Mouse (Mus musculus): ENCODE data around the gene Ankrd35.
A peak's percentile ranks its signal among the peaks of the same experiment; 100 is the strongest.

Gene Ankrd35

DNA sequence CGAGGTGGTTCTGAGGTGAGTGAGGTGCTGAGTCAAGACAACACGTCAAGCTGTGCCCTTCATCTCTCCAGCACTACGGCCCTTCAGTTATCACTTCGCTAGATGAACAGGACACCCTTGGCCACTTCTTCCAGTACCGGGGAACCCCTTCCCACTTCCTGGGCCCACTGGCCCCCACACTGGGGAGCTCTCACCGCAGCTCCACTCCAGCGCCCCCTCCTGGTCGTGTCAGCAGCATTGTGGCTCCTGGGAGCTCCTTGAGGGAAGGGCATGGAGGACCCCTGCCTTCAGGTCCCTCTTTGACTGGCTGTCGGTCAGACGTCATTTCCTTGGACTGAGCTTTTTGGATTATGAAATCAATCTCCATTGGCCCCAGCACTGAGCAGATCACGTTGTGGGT is 34.8 kb downstream of the Ankrd35 start:
- peak; percentile 20 for DNase-seq (ENCODE audit: low read depth, low spot score)

DNA sequence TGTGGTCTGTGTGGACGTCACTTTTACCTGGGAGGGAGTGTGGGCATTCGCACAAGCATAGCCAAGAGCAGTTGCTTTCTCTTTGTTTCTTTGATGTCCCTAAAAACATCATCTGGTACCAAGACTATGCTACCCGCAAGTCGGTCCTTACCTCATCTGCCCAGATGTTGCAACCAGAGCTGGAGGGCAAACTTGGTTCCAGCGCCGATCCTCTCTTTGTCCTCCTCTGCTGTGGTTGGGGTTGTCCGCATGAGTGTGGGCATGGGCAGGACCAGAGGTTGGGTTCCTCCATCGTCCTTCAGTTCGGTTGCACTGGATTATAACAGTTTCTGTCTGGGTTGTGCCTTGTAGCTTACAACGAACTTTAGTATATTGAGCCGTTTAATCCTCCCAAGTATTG is 36.3 kb downstream of the Ankrd35 start:
- DNase-seq (ENCODE audit: low read depth, low spot score): no peak

DNA sequence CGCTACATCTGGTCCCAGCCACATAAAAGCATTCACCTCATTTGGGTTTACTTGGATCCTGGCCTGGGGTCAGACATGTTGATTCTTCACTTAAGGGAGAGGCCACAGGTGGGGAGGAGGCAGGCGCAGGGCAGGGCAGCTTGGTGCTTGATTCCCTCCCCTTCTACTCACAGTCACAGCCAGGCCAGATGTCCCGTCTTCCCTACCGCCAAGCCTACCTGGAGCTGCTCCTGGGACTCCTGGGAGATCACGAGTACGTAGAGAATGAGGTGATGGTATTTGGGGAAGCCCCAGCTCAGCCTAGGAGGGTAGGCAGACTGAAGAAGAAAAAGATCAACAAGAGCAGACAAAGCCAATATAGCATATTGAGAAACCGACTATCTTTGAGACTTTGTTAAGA is 37.1 kb downstream of the Ankrd35 start:
- no peak for DNase-seq (ENCODE audit: low read depth, low spot score)

DNA sequence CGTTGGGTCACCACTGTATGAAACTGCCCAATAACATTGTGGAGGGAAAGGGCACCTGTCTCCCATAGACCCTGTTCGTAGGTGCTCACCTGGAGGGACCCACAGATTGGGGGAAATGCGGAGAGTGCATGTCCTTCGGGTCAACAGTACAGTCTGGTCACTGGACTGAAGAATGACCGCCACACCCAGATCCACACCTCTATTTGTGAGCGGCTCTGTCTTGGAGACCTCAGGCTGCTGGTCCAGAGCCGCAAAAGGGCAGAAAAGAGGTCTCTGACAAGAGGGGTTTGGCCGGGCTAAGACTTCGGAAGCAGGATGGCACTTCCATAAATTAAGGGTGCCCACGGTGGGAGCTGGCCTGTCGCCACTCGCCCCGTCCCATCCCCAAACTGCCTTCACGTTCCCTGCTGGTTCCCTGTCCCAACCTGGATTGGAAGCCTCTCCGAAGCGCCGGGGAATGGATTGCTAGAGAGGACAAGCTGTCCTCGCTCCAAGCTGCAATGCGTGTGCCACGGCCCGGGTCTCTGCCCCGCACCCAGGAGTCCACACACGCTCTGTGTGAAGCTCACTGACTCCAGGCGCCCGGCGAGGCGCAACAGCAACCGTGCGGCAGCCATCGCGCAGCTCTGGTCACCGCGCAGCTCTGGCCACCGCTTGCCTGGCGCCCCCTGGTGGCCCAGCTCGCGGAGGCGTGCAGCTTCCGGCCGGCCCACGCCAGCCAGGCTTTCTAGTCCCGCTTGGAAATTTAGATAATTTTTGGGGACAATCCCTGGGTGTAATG is 38.2 kb downstream of the Ankrd35 start, which contains the start of gene Nudt17:
Gene Nudt17, minus strand, starts transcription at position 660 of the 781 bp plus-strand sequence.
- peak; percentile 86 for DNase-seq (ENCODE audit: low read depth, low spot score)

DNA sequence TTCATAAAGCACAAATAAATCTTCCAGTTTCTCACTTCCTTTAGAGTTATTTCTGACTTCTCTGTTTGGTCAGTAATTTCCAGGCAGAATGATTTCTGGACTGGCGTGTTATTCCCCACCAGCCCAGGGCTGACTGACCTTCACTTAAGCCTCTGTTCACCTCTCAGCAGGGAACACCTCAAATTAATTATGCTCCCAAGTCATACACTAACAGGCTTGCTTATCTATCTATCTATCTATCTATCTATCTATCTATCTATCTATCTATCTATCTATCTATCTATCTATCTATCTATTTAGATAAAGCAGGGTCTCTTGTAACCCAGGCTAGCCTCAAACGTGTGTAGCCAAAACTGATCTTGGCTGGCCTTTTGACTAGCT is 38.7 kb downstream of the Ankrd35 start:
- no peak for DNase-seq (ENCODE audit: low read depth, low spot score)

DNA sequence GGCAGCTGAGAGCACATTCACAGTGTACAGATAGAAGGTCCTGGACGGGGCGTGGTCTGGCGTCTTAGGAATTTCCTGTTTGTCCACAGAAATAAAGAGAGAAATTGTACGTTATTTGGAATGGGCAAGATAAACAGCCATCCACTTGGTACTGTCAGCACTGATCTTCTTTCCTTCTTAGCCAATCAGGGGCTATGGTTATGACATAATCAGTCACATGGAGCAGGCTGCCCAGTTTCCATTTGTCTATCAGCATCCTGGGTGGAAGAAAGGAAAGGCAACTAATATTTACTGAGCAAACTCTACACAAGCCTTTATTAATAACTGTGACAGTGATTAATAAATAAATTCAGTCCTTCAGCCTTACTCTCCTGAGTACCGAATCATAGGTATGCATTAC is 44.4 kb downstream of the Ankrd35 start:
- no peak for DNase-seq (ENCODE audit: low read depth, low spot score)

DNA sequence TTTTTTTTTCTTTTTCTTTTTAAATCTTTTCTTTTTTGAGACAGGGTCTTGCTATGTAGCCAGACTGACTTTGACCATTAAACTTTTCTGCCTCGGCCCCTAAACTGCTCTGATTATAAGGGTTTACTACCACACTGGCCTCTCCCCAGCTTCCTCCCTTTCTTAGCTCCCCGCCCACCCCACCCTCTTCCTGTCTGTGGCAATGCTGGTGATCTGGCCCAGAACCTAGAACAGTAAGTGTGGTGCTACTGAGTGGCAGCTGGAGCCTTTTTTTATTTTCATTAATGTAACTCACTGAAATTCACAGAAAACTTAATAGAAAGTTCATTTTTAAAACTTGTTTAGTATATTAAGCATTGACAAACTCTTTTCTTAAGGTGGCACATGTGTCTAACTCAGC is 45.9 kb downstream of the Ankrd35 start:
- DNase-seq (ENCODE audit: low read depth, low spot score): no peak

DNA sequence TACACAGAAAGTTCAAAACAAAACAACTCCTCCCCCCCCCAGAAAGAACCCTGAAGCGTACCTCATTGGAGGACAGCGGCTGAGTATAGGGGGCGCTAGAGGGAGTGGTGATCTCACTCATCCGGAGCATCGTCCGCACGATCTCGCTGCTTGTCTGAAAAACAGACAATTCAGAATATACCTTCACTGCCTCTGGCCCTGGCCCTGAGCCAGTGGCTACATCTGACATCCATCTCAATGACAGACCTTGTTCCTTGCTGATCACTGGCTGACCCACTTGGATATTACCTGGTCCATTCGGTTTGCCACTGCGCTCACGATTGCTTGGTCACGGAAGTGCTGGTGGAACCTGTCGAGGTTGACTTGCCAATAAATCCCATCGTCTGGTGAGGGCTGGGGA is 49.2 kb downstream of the Ankrd35 start:
- DNase-seq (ENCODE audit: low read depth, low spot score): peak; percentile 86

DNA sequence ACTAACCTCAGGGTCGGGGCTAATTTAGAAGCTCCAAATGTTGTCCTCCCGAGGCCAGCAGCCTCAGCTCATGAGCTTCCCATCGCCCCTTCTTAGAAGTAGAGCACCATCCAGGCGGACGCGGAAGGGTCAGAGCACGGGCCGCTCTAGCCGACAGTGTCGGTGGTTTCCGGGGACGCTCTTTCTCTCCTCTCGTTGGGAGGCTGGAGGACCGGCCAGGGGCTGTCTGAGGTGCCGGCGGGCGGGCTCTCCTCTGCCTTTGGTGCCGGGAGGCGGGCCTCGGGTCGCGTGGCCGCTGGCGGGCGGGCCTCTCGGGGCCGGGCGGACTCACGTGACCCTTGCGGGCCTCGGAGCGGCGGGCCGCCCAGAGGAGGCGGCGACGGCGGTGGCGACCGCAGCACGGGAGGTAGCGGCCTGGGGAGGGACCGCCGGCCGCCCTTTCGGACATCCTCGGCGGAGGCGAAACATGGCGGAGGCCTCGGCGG is 57.5 kb downstream of the Ankrd35 start, which contains the start of the genes Polr3c and Rnf115:
Gene Polr3c, minus strand, starts transcription at position 286 of the 485 bp plus-strand sequence.
Gene Rnf115, plus strand, starts transcription at position 322 of the 485 bp plus-strand sequence.
- peak; percentile 98 for DNase-seq (ENCODE audit: low read depth, low spot score)

DNA sequence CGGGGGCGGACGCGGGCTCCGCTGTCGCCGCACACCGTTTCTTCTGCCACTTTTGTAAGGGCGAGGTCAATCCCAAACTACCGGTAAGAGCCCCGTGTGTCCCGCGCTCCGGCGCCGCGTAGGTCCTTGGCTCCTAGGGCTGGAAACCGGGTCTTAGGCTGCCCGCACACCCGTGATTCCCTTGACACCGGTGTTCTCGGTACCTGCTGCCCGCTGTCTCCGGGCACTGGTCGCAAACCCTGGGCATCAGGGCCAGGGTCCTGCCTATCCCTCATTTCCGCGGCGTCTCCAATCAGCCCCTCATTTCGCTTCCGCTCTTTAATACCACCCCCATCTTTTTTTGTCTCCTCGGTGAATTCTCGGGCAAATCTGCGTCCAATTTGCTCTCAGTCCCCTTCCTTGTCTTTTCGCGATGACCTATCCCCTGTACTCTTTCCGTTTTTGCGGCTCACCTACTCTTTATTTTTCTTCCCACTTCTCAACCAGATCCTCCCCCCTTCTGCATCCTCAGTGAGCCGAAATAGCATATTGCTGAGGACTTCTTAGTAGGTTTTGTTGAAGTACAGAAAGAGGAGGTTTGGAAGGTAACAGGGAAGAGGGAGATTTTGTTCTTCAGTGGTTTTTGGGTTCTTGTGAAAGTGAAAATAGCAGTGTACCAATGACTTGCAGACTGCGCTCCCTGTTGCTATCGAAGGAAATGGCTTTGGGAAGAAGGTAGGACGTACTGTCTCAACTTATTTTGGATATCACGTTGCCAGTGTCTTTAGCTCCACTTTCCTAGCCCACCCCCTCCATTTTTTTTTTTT is 58.1 kb downstream of the Ankrd35 start:
- DNase-seq (ENCODE audit: low read depth, low spot score): peak; percentile 68

DNA sequence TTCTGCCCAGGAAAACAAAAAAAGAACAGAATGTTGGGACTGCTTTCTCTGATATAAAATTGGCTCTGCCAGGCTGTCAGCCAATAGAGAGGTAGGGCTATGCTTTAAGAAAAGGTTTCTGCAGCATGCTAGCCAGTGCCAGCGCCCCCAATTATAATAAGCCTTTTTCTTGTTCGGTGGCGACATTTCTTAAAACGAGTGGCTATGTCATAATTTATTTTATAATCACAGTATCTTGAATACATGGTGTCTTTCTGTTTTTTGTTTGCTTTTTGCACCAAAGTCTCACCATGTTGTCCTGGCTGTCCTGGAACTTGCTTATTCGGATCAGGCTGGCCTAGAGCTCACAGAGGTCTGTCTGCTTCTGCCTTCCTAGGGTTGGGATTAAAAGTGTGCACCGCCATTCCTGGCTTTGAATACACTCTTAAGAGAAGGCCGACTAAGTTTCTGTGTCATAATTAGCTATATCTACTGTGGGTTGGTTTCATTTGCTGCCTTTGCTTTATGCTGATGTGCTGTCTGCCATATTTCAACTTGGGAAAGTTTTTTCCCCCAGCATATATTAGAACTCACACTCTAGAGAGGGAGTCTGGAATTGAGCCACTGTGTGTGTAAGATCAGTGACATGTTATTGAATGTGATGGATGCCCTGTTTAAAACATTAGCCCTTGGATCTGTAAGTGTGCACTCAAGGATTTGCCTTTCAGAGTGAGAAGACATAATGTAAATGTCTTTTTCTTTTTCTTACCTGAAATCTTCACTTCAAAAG is 58.9 kb downstream of the Ankrd35 start:
- DNase-seq (ENCODE audit: low read depth, low spot score): no peak

DNA sequence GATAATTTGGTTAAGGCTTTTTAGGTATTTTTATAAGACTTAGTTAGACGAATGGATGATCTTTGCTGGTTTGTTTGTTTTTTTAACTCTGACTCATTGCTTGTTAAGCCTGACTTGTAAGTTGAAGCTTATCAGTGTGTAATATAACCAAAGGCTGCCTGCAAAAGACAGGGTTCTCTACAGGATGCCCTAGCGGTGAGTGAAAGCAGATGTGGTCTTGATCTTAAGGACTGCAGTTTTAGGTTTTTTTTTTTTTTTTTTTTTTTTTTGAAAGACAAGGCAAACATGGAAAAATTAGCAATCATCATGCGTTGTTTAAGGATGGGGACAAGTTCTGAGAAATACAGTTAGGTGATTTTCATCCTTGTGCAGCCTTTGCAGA is 59.5 kb downstream of the Ankrd35 start:
- peak; percentile 41 for DNase-seq (ENCODE audit: low read depth, low spot score)

DNA sequence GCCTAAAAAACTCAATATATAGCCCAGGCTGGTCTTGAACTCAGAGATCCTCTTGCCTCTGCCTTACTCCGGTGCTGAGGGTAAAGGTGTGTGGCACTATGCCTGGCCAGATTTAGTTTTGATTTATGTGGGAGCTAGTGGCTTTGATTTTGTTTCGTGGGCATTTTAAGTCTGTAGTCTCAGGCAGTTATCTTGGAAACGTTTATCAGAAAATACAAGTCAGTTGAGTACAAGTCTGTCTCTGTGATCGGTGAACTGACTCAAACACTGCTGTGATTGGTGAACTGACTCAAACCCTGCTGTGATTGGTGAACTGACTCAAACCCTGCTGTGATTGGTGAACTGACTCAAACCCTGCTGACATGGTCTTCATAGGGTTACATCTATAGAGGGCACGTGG is 60.9 kb downstream of the Ankrd35 start:
- DNase-seq (ENCODE audit: low read depth, low spot score): no peak

DNA sequence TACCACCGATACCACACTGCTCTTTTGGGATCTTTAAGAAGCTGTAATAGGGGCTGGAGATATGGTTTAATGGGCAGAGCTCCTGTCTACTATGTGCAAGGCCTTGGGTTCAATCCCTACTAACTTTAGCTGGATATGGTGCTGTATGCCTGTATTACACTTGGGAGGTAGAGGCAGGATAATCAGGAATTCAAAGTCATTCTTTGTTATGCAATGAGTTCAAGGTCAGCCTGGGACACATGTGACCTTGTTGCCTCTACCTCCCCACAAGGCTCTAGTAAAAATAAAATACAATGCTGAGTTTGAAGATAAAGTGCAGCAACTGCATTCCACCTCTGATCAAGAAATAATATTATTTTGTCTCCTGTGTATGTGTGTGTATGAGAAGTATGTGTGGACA is 64.1 kb downstream of the Ankrd35 start:
- no peak for DNase-seq (ENCODE audit: low read depth, low spot score)

DNA sequence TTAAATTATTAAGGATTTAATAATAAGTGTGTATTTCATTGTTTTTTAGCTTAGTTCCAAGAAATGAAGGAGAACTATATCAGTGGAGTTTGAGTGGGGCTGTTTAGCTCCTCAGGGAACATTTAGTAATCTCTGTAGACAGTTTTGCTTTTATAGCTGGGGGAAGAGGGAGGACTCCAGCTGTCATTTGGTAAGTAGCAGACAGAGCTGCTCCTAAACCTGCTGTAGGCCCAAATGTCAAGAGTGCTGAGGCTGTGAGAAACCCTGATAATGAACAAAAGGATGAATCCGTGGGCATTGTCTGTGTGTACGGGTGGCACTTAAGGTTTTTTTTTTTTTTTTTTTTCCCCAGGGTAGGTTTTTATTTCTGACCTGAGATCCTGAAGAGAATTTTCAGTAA is 65.3 kb downstream of the Ankrd35 start:
- peak; percentile 72 for DNase-seq (ENCODE audit: low read depth, low spot score)

DNA sequence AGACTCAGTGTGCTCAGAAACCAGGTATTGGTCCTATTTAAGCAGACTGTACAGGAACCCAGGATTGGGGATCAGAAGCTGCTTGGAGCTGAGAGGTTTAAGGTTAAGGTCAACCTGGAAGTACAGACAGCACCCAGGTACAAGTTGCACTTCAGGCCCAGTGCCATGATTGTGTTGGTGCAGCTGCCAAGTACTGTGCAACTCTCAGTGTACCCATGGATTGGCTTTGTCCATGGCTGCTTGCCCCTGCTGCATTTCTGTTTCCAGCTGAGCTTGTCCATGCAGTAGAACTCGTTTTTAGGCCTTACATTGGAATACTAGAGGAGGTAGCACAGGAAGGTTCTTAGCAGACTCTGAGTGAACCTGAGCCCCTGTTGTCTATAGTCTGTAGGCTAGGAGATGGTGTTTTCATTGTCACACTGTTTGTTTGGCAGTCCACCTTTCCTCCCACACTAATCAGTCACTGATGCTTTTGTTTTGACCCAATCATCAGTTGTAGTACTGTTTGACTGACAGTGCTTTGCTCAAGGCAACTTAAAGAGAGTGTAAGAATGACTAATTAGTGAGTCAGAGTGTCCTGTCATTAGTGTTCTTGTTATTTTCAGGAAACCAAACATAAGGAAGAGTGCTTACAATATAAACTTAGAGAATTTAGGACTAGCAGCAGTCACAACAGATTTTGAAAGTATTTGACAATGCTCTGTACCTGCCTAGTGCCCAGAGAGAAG is 67.2 kb downstream of the Ankrd35 start:
- peak; percentile 12 for DNase-seq (ENCODE audit: low read depth, low spot score)

DNA sequence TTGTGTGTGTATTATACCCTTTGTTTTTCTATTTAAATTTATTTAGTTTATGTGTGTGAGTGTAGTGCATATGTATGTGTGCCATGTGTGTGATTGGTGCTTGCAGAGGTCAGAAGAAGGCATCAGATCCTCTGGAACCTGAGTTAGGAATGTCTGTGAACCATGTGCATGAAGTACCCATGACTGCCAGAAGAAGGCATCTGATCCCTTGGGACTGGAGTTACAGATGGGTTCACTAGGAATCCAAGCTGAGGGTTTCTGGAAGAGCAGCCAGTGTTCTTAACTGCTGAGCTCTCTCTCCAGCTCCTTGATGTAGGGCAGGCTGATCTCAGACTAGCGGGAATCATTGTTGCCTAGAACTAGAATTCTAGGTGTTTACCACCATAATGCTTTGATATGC is 68.1 kb downstream of the Ankrd35 start:
- DNase-seq (ENCODE audit: low read depth, low spot score): peak; percentile 27

DNA sequence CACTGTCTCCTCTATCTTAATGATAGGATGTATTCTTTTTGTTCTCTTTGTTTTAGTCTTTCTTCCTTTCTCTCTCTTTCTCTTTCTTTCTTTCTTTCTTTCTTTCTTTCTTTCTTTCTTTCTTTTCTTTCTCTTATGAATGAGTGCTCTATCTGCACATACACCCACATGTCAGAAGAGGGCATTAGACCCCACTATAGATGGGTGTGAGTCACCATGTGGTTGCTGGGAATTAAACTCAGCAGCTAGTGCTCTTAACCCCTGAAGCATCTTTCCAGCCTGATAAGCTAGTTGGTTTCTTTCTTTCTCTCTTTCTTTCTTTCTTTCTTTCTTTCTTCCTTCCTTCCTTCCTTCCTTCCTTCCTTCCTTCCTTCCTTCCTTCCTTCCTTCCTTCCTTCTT is 70.3 kb downstream of the Ankrd35 start:
- DNase-seq (ENCODE audit: low read depth, low spot score): peak; percentile 15

All from brain, adult 2 months (tissue).